Mouse (Mus musculus) 3134 (cell line): ENCODE data around the gene Aagab.

Experiments
- DNase-seq: peaks from one replicate; pipeline ENCODE4 v3.0.0-alpha.2; 2011; ENCODE audit warnings: low spot score; ENCODE audit not compliant: insufficient read length; ENCODE audit errors: extremely low read depth

The Aagab gene

GRCm38 (mm10) chr9:63602043-63602939 is at the start of gene Aagab, which contains the start of gene Iqch:
Aagab (plus strand) TSS chr9:63602660.
Iqch (minus strand) TSS chr9:63602493.
- peak; percentile 97 for DNase-seq

GRCm38 (mm10) chr9:63553628-63554027 is 48.8 kb upstream of the Aagab start:
- no peak for DNase-seq

DNA sequence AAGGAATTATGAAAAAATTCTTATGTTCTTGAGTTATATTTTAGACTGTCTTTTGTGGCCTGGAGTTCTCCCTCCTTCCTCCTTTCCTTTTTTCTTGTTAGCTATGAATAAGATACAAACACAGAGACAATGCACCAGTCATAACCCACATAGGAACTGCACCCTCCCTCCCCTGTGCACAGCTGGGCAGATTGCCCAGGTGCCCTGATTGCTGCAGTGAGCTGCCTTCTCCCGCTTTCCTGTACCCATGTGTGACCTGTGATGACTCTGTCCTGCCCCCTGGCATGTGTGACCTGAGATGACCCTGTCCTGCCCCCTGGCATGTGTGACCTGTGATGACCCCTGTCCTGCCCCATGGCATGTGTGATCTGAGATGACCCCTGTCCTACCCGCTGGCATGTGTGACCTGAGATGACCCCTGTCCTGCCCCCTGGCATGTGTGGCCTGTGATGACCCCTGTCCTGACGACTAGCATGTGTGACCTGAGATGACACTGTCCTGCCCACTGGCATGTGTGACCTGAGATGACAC is 46.9 kb upstream of the Aagab start:
- DNase-seq: no peak

DNA sequence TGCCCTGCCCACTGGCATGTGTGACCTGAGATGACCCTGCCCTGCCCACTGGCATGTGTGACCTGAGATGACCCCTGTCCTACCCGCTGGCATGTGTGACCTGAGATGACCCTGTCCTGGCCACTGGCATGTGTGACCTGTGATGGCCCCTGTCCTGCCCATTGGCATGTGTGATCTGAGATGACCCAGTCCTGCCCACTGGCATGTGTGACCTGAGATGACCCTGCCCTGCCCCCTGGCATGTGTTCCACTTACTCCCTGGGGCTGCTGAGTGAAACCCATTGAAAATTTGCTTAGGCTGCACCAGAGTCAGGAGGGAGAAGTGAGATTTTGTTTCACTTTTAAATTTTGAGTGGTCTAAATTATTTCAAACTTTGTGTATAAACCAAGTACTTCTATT is 46.1 kb upstream of the Aagab start:
- no peak for DNase-seq

DNA sequence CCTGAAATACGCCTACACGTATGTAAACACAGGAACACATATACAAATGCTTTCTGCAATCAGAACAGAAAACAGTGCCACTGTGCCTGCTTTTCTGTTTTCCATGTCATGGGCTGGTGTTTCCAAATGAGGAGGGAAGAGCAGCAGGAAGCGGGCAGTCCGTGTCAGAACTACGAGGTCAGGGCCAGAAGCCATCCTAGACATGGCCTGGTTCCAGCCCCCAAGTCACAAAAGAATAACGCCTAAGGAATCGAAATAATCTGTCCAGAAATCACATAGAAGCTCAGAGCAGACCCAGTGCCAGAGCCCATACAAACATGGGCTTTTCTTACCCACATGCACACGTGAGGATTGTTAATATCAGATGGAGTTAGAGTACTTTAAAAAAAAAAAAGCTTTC is 45.5 kb upstream of the Aagab start:
- DNase-seq: no peak

DNA sequence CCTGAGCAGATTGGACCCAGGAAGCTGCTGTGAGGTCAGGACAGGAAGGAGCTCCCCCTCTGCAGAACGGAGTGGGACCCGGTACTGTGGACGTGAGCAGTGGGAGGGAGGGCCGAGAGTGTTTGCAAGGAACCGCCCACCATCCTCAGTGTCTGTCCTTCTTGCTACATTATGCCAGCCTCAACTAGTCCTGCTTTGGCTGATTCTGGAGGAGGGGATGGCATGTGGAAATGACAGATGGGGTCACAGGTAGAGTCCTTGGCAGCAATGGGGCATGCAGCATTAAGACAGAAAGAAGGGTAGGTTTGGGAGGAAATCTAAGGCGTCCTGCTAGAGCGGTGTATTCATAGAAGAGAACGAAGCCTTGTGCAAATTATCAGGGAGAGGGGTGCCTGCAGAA is 40.5 kb upstream of the Aagab start:
- DNase-seq: no peak

DNA sequence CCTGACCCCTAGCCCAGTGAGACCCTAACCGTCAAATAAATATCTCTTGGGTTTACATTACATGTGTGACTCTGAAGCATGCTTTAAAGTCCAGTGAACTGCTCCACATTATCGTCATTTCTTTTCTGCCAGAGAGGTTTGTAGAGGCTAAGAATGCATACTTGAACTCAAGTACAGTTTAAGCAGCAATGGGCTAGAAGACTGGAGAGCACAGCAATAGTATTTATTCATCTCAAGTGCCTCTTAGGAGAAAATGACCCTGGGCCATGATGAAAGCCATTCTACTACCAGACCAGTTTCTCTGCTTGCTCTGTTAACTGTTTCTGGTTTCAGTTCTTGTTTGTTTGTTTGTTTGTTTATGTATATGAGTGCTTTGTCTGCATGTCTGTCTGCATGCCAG is 39.0 kb upstream of the Aagab start:
- DNase-seq: no peak

DNA sequence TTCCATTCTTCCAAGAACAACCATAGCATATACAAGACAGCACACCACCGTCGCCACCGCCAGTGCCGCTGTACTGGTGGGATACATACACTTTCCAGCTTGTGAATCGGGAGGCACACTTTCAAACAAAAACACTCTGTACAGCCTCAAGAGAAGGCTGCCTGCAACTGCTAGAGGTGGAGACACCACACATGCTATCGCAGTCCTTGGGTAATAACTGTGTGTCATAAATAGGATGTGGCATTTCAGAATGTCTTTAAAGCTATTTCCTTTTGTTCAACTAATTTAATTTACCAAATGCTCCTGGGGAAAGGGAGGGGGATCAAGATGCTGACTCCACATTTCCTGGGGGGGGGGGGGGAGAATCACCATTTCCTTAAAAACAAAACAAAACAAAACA is 34.1 kb upstream of the Aagab start:
- DNase-seq: no peak

GRCm38 (mm10) chr9:63568808-63569207 is 33.7 kb upstream of the Aagab start:
- DNase-seq: no peak

GRCm38 (mm10) chr9:63571895-63572294 is 30.6 kb upstream of the Aagab start:
- DNase-seq: no peak

GRCm38 (mm10) chr9:63572874-63573273 is 29.6 kb upstream of the Aagab start:
- DNase-seq: no peak

- DNase-seq: no peak
Measured at GRCm38 (mm10) chr9:63577469-63577868, 25.0 kb upstream of the Aagab start.

DNA sequence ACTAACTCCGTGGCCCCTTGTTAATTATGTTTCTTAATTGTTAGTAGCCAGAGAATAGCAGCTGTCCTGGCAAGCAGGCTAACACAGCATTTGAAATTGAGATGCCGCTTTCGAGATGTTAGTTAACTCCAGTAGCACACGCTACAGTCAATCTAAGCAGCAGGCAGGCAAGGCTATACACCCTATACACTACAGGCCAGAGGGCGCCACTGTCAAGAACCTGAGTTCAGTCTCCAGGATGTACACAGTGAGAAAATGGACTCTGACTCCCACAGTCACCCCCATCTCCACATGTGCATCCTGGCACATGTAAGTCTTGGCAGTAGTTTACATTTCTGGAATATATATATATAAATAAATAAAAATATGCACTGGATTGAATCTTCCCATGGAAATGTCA is 22.8 kb upstream of the Aagab start:
- DNase-seq: no peak

DNA sequence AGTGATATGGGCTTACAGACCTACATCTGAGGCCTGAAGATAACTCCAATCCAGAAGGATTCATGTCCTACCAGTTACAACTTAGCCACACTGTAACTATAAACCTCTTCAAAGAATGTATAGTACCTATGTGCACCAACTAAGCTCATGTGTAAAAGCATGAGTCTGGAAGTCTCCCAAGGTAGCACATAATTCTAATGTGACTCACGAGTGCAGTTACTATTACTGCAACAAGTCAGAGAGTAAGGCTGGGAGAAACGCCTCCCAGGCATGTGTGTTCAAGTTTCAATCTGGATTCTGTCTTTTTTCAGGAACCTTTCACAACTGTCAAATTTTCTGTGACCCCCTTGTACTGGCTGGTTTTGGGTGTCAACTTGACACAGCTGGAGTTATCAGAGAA is 22.4 kb upstream of the Aagab start:
- DNase-seq: no peak

DNA sequence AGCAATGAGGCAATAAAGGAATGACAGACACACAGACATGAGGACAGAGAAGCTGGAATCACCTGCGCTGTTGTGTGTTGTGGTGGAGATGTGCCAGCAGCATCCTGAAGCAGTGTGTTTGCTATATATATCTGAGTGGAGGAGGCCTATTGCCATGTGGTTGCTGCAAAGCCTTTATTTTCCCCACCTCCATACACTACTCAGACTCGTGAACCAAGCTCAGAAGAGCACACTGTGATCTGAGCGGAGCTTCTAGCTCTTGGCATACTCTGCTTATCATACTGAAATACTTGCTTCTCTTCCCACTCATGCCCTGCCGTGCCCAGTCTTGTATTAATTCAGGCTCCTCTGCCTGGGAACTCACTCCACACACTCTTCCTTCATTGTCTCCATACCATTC is 20.7 kb upstream of the Aagab start:
- DNase-seq: no peak

- no peak for DNase-seq
Measured at GRCm38 (mm10) chr9:63585251-63585650, 17.2 kb upstream of the Aagab start.

DNA sequence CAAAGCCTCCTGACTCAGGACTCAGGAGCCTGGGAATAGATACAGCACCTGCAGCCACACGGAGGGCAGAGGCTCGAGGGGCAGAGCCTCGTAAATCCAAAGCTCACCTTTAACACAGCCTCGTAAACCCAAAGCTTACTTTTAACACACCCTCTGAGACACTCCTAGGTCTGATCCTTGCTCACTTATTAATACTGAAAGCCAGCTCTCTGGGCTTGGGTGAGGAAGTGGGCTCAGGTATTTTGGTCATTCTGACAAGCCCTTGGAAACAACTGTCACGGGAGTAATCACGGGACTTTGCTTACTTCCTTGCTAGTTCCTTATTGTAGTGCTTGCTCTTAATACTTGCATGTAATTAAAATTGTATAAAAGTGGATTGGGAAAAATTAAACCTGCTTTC is 13.3 kb upstream of the Aagab start:
- DNase-seq: no peak

- no peak for DNase-seq
Measured at GRCm38 (mm10) chr9:63590592-63590991, 11.9 kb upstream of the Aagab start.

- DNase-seq: no peak
Measured at GRCm38 (mm10) chr9:63591661-63592256, 10.7 kb upstream of the Aagab start.

GRCm38 (mm10) chr9:63595032-63595431 is 7.4 kb upstream of the Aagab start:
- DNase-seq: no peak

- no peak for DNase-seq
Measured at GRCm38 (mm10) chr9:63595652-63596051, 6.8 kb upstream of the Aagab start.

DNA sequence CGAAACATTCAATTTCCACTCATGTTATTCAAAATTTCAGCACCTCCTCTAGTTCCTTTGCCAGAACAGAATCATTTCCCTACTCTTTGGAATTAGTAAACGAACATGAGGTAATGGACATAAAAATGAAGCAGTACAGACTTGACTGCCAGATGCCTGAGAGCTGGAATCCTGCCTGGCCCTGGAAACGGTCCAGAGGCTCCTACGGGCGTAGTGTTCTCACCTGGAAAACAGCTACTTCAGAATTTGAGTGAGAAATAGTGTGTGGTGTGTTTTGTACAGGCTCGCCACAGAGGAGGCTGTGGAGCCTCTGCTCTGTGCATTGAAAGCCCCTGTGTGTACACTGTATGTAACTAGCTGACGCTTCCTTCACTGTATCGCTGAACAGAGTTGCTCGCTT is 5.8 kb upstream of the Aagab start:
- DNase-seq: no peak
